Mouse (Mus musculus) CH12.LX (cell line): Measurements from ENCODE around the gene Crybg2.

Source experiments
- CTCF ChIP-seq, 2 experiments: IDR thresholded peaks in 1 of 2; conservative IDR thresholded peaks in 1 of 2; 2 replicates each; pipeline ENCODE4 v1.5.1; 2011 to 2012; ENCODE audit warnings: low read depth in 2 of 2, low read length in 2 of 2, improper control_type of control experiment in 1 of 2, inconsistent platforms in 1 of 2, mild to moderate bottlenecking in 1 of 2, moderate library complexity in 1 of 2
- POLR2A ChIP-seq: IDR thresholded peaks from 2 replicates; pipeline ENCODE4 v1.6.1; 2011; ENCODE audit warnings: low read depth, mild to moderate bottlenecking, improper control_type of control experiment, low read length
- ZKSCAN1 ChIP-seq: IDR thresholded peaks from 2 replicates; pipeline ENCODE4 v1.6.1; 2012; ENCODE audit warnings: low read depth, inconsistent platforms, low read length, improper control_type of control experiment, borderline replicate concordance

DNA sequence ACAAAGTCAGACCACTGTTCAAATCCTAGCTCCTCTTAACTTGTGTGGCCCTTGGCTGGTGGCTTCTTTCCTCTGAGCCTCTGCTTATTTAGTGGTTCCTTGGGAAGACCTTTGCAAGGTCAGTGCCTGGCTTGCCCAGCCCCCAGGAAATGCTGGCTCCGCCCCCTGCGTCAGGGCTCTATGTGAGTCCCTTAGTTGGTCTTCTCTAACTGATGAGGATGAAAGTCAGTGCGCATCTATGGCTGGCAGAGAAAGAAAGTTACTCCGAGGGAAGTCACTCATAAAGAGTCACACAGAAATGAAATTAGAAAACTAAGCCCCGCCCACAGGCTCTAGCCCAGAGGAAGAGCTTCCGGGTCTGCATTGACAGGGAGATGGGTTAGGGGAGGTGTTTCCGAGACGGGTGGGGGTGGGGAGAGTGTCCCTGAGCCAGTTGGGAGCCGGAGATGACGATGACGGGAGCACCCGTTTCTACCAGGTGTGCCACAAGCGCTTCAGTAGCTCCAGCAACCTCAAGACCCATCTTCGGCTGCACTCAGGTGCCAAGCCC lies 2.4 kb upstream of the Crybg2 start:
- TF ChIP-seq POLR2A = no peak
- no peak for TF ChIP-seq CTCF (conservative IDR thresholded peaks at IDR 0.05 in 1 of 2, IDR thresholded peaks at IDR 0.05 in 1 of 2; ENCODE audit: low read depth in 2 of 2, low read length in 2 of 2)
- no peak for TF ChIP-seq ZKSCAN1
